Mouse (Mus musculus): ENCODE data around the gene Cyp1b1. TPM values are rescaled to one million over a fixed set of nuclear protein-coding genes. Genes with fewer than 3 reads are reported as not detected.

Cyp1b1 gene
- total RNA-seq, 2 experiments from 2014 or later, result 3.4 to 4.5 TPM

DNA sequence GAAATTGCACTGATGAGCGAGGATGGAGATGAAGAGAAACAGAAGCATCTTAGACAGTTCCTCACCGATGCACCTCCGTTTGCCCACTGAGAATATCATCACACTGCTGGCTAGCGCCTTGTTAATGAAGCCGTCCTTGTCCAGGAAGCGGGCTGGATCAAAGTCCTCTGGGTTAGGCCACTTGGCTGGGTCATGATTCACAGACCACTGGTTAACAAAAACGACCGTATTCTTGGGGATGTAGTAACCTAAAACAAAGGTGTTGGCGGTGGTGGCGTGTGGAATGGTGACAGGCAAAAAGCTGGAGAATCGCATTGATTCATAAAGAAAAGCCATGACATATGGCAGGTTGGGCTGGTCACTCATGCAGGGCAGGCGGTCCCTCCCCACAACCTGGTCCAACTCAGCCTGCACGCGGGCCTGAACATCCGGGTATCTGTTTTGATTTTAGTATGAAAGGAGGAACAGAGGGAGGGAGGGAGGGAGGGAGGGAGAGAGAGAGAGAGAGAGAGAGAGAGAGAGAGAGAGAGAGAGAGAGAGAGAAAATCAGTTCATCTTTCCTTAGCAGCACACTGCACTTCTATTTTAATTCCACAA is 4.5 kb downstream of the Cyp1b1 start:
- Histone ChIP-seq H3K4me3 (no peak overlapping the region), H3K27ac (no peak overlapping the region)
- DNase-seq (ENCODE audit: low spot score in 2 of 2), result no peak
- no peak for TF ChIP-seq CTCF (conservative IDR thresholded peaks at IDR 0.05)

DNA sequence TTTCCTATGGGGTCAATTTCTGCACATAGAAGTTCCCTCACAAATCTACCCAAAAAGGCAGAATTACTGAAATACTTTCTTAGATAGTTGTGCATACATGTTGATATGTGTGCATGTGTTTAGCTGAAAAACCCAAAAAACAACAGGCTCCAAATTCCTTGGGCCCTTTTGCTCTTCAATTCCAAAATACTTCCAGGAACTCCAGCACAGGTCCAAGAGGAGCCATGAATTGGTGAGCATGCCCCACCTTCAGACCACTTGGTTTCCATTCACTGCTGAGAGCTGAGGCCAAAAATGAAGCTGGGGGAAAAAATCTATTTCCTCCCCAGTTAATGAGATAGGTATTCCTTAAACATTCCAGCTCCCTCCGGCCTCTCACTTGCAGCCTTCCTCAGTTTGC is 5.1 kb downstream of the Cyp1b1 start:
- no peak overlapping the region for H3K4me3 ChIP-seq

DNA sequence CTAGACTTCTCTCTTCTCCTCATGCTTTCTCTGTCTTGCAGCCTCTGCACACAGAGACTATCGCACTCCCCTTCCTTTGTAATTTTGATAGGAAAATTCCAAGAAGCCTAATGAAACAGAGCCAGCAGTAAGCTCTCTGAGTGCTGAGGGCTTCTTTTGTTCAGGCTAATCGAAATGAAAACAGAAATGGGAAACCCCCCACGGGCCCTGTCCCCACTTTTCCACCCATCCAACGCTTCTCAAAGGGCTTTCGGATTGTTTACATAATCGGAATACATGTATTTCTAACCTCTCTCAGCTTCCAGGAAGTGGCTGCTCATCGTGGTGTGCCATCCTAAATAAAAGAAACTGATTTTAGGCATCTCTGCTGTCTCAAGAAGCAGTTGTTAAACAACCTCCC is 6.7 kb downstream of the Cyp1b1 start:
- no peak for TF ChIP-seq CTCF (conservative IDR thresholded peaks at IDR 0.05)
- no peak for DNase-seq (ENCODE audit: low spot score in 2 of 2)
- Histone ChIP-seq H3K27ac (no peak overlapping the region), H3K4me3 (no peak overlapping the region)

More for the DNA sequence above, 5.1 kb downstream of the Cyp1b1 start:
- no peak overlapping the region for H3K27ac ChIP-seq
- TF ChIP-seq CTCF (conservative IDR thresholded peaks at IDR 0.05), result no peak
- no peak for DNase-seq (ENCODE audit: low spot score in 2 of 2)

DNA sequence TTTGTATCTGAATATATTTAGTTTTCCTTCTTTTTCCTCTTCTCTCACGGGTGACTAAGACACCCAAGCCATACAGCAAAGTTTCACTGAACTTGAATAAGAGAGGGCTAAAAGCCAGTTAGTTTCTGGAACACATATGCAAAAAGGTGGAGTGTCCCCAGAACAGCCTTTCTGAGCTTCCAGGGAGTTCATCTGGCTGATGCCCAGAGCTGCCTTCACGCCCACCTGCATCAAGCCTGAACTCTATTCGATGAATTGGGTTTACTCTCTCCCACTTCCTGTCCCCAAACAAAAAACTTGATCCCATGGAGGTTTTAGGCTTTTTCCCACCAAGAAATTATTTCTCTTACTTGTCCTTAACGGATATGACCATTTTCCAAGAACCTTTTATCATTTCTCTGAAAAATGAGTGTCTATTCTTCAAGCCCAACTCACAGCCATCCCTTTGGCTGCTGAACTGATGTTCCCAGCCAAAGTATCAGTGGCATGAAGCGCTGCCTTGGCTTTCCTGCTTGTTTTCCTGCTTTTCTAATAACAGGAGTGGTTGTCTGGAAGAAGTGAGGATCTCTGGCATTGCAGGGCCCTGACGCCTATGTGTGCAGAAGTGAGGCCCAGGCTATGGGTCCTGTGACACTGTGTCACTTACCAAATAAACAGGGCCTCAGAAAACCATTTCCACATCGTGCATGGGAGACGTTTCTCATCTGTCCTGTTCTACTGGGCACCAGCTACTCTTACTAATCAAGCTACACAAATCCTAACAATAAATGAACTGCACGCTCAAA is 9.0 kb downstream of the Cyp1b1 start:
- no peak overlapping the region for H3K4me3 ChIP-seq
- DNase-seq (ENCODE audit: low spot score in 2 of 2), result no peak
- no peak overlapping the region for H3K27ac ChIP-seq
- no peak for TF ChIP-seq CTCF (conservative IDR thresholded peaks at IDR 0.05)

DNA sequence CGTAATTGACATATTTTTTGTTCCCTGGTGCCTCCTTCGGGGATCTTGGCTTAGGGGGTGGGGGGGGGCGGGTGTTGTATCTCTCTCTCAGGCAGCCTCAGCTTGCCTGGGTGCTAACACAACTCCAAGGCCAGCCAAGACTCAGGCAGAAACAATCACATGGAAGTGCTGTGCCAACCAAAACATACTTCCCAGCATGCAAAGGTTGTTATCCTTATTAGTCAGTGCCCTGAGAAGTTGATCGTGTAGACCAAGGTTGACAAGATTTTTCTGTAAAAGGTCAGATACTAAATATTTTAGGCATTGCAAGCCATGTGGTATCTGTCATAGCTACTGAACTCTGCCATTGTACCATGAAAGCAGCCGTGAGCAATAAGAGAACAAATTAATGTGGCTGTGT is 14.0 kb downstream of the Cyp1b1 start:
- no peak for TF ChIP-seq CTCF (conservative IDR thresholded peaks at IDR 0.05)
- no peak overlapping the region for H3K27ac ChIP-seq
- no peak overlapping the region for H3K4me3 ChIP-seq
- DNase-seq (ENCODE audit: low spot score in 2 of 2), result no peak

DNA sequence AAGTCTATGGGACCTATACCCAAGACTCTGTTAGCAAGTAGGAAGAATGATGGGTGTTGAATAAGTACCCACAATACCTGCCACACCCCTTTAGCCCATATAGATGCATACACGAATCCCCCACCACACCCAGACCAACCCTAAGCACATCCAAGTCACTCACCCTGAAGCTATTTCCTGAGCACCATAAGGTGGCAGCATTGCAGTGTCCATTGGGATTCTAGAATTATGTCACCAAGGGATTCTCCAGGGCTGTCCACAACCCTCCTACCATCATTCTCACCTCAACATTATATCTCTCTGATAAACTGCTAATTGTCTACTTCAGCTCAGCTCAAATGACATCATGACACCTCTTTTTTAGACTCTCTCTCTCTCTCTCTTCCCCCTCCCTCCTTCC is 15.7 kb downstream of the Cyp1b1 start:
- peak; percentile 81 for TF ChIP-seq CTCF (conservative IDR thresholded peaks at IDR 0.05)
- no peak for DNase-seq (ENCODE audit: low spot score in 2 of 2)
- Histone ChIP-seq H3K27ac (no peak overlapping the region), H3K4me3 (no peak overlapping the region)

DNA sequence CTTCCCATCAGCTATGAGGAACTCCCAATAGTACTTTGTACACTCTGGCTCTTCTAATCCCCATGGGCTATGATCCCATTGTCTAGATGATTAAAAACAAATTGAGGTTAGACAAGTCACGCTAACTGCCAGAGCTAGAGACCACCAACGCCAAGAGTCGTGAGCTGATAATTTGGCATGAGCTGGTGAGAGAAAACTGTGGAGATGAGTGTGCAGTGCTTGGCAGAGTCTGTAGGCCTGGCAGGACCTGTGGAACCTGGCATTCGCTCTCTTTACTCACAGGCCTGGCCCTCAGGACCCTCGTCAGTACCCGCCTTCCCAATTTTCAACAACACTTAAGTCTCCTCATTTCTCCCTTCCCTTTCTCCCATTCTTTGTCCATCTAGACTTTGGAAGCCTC is 19.3 kb downstream of the Cyp1b1 start:
- no peak for TF ChIP-seq CTCF (conservative IDR thresholded peaks at IDR 0.05)
- no peak for DNase-seq (ENCODE audit: low spot score in 2 of 2)
- Histone ChIP-seq H3K4me3 (no peak overlapping the region), H3K27ac (no peak overlapping the region)

DNA sequence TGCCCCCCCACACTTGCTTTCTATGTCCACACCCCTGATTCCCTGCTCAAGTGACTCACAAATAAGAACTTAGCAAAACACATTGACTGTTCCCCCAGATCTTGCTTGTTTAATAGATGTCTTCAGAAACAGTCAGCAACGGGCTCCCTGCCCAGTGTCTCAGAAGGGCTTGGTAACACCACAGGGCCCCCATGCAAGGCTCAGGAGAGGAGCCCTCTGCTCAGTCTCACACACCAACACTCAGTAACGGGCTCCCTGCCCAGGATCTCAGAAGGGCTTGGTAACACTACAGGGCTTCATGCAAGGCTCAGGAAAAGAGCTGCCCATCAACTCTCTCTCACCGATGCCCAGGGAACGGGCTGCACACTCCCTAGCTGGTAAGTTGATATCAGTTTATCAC is 19.8 kb downstream of the Cyp1b1 start:
- DNase-seq (ENCODE audit: low spot score in 2 of 2), result no peak
- Histone ChIP-seq H3K4me3 (no peak overlapping the region), H3K27ac (no peak overlapping the region)
- no peak for TF ChIP-seq CTCF (conservative IDR thresholded peaks at IDR 0.05)

DNA sequence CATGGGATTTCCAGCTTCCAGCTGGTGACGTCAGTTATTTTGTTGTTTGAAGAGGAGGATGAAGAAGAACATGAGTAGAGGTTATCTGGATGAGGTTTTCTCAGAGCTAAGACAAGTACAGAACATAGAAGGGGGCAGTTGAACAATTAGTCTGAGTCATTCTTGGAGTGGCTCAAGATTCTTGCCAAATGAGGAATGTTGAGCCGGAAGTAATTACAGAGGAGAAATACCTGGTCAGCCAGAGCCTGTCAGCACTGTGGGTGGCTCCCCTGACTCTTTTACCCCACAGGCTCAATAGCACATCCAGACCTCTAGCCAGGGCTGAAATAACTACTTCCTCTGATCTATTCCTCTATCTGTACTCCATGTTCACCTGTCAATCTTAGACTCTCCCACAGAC is 44.0 kb downstream of the Cyp1b1 start:
- no peak for TF ChIP-seq CTCF (conservative IDR thresholded peaks at IDR 0.05)
- no peak overlapping the region for H3K4me3 ChIP-seq
- no peak for DNase-seq (ENCODE audit: low spot score in 2 of 2)
- no peak overlapping the region for H3K27ac ChIP-seq

DNA sequence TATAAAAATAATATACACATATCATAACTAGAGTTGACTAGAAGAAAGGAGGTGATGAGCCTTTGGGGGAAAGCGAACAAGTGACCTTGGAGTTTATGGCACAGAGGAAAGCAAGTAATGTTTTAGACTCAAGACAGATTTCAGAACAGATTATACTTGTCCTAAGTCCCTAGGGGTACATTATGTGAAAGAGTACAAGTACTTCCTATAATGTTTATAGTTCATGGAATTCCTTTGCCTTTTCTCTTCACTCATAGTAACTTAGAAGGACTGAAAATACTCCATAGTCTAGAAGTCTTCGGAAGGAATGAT is 50.8 kb downstream of the Cyp1b1 start:
- TF ChIP-seq CTCF (conservative IDR thresholded peaks at IDR 0.05), result no peak
- Histone ChIP-seq H3K27ac (no peak overlapping the region), H3K4me3 (no peak overlapping the region)
- no peak for DNase-seq (ENCODE audit: low spot score in 2 of 2)

DNA sequence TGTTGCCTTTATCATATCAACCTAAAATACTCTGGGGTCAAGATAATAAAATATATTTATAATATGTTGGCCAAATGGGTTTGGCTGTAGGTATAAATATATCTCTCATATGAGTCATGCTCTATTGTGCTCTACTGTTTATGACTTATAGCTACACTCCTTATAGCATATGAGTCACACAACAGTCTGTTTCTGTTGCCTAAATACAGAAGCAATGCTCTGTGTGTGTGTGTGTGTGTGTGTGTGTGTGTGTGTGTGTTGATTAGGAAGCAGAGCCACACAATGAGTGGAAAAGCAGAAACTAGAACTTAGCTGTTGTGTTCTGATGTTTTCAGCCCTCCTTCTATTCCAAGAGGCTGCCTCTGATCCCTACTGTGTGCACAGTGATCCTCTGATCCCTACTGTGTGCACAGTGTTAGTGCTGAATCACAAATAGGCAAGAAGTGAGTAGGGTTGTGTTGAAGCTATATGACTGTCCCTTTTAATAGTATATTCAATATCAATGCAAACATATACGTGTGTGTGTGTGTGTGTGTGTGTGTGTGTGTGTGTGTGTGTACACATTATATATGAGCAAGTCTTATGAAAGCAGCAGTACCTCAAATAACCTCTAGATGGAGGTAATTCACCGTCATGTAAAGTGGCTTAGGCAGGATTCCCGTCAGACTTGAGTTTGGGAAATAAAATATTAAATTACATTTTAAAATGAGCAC is 51.3 kb downstream of the Cyp1b1 start:
- Histone ChIP-seq H3K27ac (no peak overlapping the region), H3K4me3 (no peak overlapping the region)
- peak in 1 of 2 experiments; percentile 33 for DNase-seq (ENCODE audit: low spot score in 2 of 2)
- TF ChIP-seq CTCF (conservative IDR thresholded peaks at IDR 0.05), result peak; percentile 70

DNA sequence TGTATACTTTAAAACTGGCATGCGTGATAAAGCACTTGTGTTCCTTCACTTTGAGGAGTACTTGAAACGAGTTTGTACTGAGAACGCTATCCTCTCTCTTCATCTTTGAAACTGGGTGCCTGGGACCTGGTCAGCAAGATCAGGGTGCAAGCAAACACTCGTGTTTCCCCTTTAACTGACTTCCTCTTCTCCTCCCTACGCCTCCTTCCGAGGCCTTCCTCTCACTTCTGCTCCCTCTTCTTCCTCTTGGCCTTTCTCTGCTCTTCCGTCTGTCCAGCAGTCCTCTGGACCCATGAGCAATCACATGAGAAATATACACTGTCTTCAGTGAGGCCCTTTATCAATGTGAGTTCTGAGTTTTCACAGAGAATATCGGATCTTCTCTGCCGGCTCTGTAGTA is 53.0 kb downstream of the Cyp1b1 start:
- Histone ChIP-seq H3K4me3 (no peak overlapping the region), H3K27ac (no peak overlapping the region)
- TF ChIP-seq CTCF (conservative IDR thresholded peaks at IDR 0.05), result no peak
- no peak for DNase-seq (ENCODE audit: low spot score in 2 of 2)

DNA sequence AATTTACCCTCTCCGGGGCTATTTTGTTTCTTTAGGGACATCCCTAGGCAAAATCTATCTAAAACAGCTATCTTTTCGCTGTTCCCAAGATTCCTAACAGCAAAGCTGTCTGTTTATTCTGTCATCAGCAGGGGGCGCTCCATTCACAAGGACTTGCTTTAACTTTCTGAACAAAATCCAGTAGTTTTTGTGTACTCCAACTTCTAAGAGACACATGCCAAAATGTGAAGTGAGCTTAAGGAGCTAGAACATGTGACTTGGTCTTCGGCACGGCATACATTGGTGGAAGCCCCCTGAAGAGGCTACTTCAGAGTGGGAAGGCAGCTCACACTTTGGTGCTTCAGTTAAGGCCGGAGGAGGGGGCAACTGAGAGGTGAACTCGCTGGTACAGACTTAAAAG is 53.5 kb downstream of the Cyp1b1 start:
- Histone ChIP-seq H3K4me3 (no peak overlapping the region), H3K27ac (no peak overlapping the region)
- DNase-seq (ENCODE audit: low spot score in 2 of 2), result peak; percentile 48 to 79
- peak; percentile 92 for TF ChIP-seq CTCF (conservative IDR thresholded peaks at IDR 0.05)

DNA sequence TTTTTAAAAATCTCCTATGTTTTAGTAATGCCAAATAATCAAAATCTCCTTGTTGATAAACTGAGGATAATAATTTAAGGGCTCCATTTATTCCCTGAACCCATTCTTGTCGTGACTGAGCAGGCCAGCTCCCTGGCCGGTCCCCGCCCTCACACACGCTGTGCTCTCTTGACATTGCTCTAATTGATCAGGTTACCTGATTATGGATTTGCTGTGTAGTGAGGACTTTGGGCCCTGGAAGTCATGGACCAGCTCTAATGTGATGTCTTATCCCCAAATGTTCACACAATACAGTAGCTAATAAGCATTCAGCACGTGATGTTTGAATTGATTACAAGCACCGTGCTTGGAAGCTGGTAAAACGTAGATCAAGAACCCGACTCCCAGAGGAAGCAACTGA is 56.0 kb downstream of the Cyp1b1 start:
- Histone ChIP-seq H3K4me3 (no peak overlapping the region), H3K27ac (no peak overlapping the region)
- TF ChIP-seq CTCF (conservative IDR thresholded peaks at IDR 0.05), result no peak
- no peak for DNase-seq (ENCODE audit: low spot score in 2 of 2)

All from layer of hippocampus, adult 2 months (tissue).